Mouse (Mus musculus) intestine, embryonic 14.5 days (tissue): ENCODE measurements around the gene Esp36. TPM values are rescaled to one million over a fixed set of nuclear protein-coding genes. Genes with fewer than 3 reads are reported as not detected.
"Not testable (repeated sequence)": the region's sequence is repeated elsewhere in the genome, so short reads cannot be mapped to it uniquely, and the experiment has no call there.

ENCODE experiments used
- ATAC-seq: fragments of 200-750 bp; cut with Nextera tagmentation; replicated peaks from 2 replicates; pipeline ENCODE4 v1.8.0; 2017; ENCODE audit warnings: low read depth, moderate number of reproducible peaks, moderate TSS enrichment, moderate library complexity; ENCODE audit not compliant: low FRiP score, low TSS enrichment
- DNase-seq: peaks from one replicate; pipeline ENCODE4 v3.0.0-alpha.2; 2018; ENCODE audit warnings: low spot score
- H3K27ac ChIP-seq: fragments of 300-500 bp; sonication (generic); 2 replicates; pipeline ENCODE4 v1.5.1; 2014; ENCODE audit warnings: low read depth, mild to moderate bottlenecking, control low read depth
- H3K27me3 ChIP-seq: fragments of 300-500 bp; sonication (generic); replicated peaks from 2 replicates; pipeline ENCODE4 v1.6.1; 2014; ENCODE audit warnings: low read length, control low read depth; ENCODE audit not compliant: control insufficient read depth, insufficient read depth
- H3K36me3 ChIP-seq: fragments of 300-500 bp; sonication (generic); 2 replicates; pipeline ENCODE4 v1.6.1; 2014; ENCODE audit warnings: low read length, control low read depth; ENCODE audit not compliant: control insufficient read depth, insufficient read depth
- H3K4me1 ChIP-seq: fragments of 300-500 bp; sonication (generic); replicated peaks from 2 replicates; pipeline ENCODE4 v1.6.1; 2014; ENCODE audit warnings: low read length, control low read depth, mixed read lengths; ENCODE audit not compliant: control insufficient read depth, insufficient read depth
- H3K4me2 ChIP-seq: fragments of 300-500 bp; sonication (generic); 2 replicates; pipeline ENCODE4 v1.6.1; 2014; ENCODE audit warnings: low read length
- H3K4me3 ChIP-seq: fragments of 300-500 bp; sonication (generic); 2 replicates; pipeline ENCODE4 v1.5.1; 2014; ENCODE audit warnings: low read depth, low read length, control low read depth, mixed read lengths
- H3K9ac ChIP-seq: fragments of 300-500 bp; sonication (generic); 2 replicates; pipeline ENCODE4 v1.6.1; 2014; ENCODE audit warnings: mild to moderate bottlenecking, low read length
- H3K9me3 ChIP-seq: fragments of 300-500 bp; sonication (generic); 2 replicates; pipeline ENCODE4 v1.6.1; 2016; ENCODE audit warnings: low read length, control low read depth; ENCODE audit not compliant: control insufficient read depth
- WGBS: fragments of 180-500 bp; shearing (Covaris S2); extraction: QIAGEN DNeasy Blood & Tissue Kit; methylation state at CpG from one replicate; pipeline ENCODE4 v1.1.7; 2014; 5-methylcytosine and 5-hydroxymethylcytosine counted together
- polyA plus RNA-seq: library from polyadenylated mRNA; unstranded; fragments of >200 nt; fragmentation: Nextera tagmentation; extraction: Ambion mirVana; gene quantifications from 2 replicates; pipeline ENCODE4 v1.2.1, GENCODE M21; 2014

Gene Esp36
- not detected in 2 replicates for polyA plus RNA-seq

GRCm38 (mm10) chr17:38420085-38420484, at the start of gene Esp36:
Esp36 (minus strand) TSS chr17:38420185.
- 75% methylated on average over 2 of the region's 2 CpGs for WGBS
- no peak within 1 kb of the TSS for H3K9ac ChIP-seq
- H3K4me1 ChIP-seq = no peaks in the 10 kb centered on the region
- no peak for DNase-seq
- no peaks in the 10 kb centered on the region for H3K36me3 ChIP-seq
- ATAC-seq = no peak
- H3K9me3 ChIP-seq = no peaks in the 10 kb centered on the region
- no peak within 1 kb of the TSS for H3K4me2 ChIP-seq
- H3K27me3 ChIP-seq = no peaks in the 10 kb centered on the region
- H3K4me3 ChIP-seq = no peak within 1 kb of the TSS
- H3K27ac ChIP-seq = no peak within 1 kb of the TSS

- ATAC-seq, H3K9ac ChIP-seq, H3K27me3 ChIP-seq, H3K9me3 ChIP-seq, H3K4me3 ChIP-seq, DNase-seq, H3K36me3 ChIP-seq, H3K4me1 ChIP-seq, H3K27ac ChIP-seq, H3K4me2 ChIP-seq: not testable (repeated sequence)
Measured at GRCm38 (mm10) chr17:38456206-38456605, 36.2 kb upstream of the Esp36 start.

GRCm38 (mm10) chr17:38450688-38451087, 30.7 kb upstream of the Esp36 start:
- H3K36me3 ChIP-seq = no peaks in the 10 kb centered on the region
- DNase-seq = no peak
- H3K4me3 ChIP-seq = no peak overlapping the region
- H3K9me3 ChIP-seq = no peaks in the 10 kb centered on the region
- H3K27ac ChIP-seq = no peak overlapping the region
- H3K9ac ChIP-seq = no peak overlapping the region
- no peaks in the 10 kb centered on the region for H3K4me1 ChIP-seq
- no peaks in the 10 kb centered on the region for H3K27me3 ChIP-seq
- ATAC-seq = no peak
- 90% methylated on average over 2 of the region's 2 CpGs for WGBS
- H3K4me2 ChIP-seq = no peak overlapping the region

- DNase-seq (no peak), ATAC-seq (no peak)
- 77% methylated on average over 3 of the region's 3 CpGs for WGBS
Measured at GRCm38 (mm10) chr17:38406135-38406534, 13.8 kb downstream of the Esp36 start.

GRCm38 (mm10) chr17:38391821-38392220, 28.2 kb downstream of the Esp36 start:
- H3K36me3 ChIP-seq = no peaks in the 10 kb centered on the region
- no peaks in the 10 kb centered on the region for H3K4me1 ChIP-seq
- no peaks in the 10 kb centered on the region for H3K9me3 ChIP-seq
- WGBS = 73% methylated on average over 2 of the region's 2 CpGs
- no peak overlapping the region for H3K4me3 ChIP-seq
- no peak overlapping the region for H3K9ac ChIP-seq
- DNase-seq = no peak
- H3K27ac ChIP-seq = no peak overlapping the region
- H3K27me3 ChIP-seq = no peaks in the 10 kb centered on the region
- no peak for ATAC-seq
- no peak overlapping the region for H3K4me2 ChIP-seq

More at GRCm38 (mm10) chr17:38406135-38406534, 13.8 kb downstream of the Esp36 start:
- Histone ChIP-seq H3K36me3 (no peaks in the 10 kb centered on the region), H3K27ac (no peak overlapping the region), H3K4me2 (no peak overlapping the region), H3K9ac (no peak overlapping the region), H3K4me1 (no peaks in the 10 kb centered on the region), H3K27me3 (no peaks in the 10 kb centered on the region), H3K4me3 (no peak overlapping the region), H3K9me3 (no peaks in the 10 kb centered on the region)

Other genes with a start within 250 kb of the Esp36 start
- gene Olfr134, start 248.8 kb downstream of the Esp36 start, polyA plus RNA-seq = not detected in 2 replicates
- not detected in 2 replicates for gene Olfr135, start 215.8 kb downstream of the Esp36 start, polyA plus RNA-seq
- not detected in 2 replicates for gene Olfr138, start 159.2 kb downstream of the Esp36 start, polyA plus RNA-seq
- not detected in 2 replicates for gene Olfr137, start 112.6 kb downstream of the Esp36 start, polyA plus RNA-seq
- not detected in 2 replicates for gene Olfr136, start 90.4 kb downstream of the Esp36 start, polyA plus RNA-seq
- not detected in 2 replicates for gene Esp34, start 134.0 kb upstream of the Esp36 start, polyA plus RNA-seq
- gene Esp31, start 219.3 kb upstream of the Esp36 start, polyA plus RNA-seq = not detected in 2 replicates